Comparison of ENCODE assay signal across 8 mouse cellular contexts in genomic region chr5:136970703-136971102, GRCm38 (mm10). TPM values are rescaled to one million over a fixed set of nuclear protein-coding genes. Genes with fewer than 3 reads are reported as not detected.
DNase-seq lines count a peak whose midpoint lies in the region; ATAC-seq lines count a peak whose summit lies in the region.

No protein-coding gene starts in this region.

- H3K27ac ChIP-seq in intestine, embryonic 15.5 days = no peak overlapping the region
- no peak overlapping the region for H3K27ac ChIP-seq in lung, embryonic 16.5 days (ENCODE audit: low read length)

- ATAC-seq in cerebellum, adult (ENCODE audit: insufficient number of reproducible peaks, low FRiP score, low TSS enrichment) = no peak
- peak; percentile 72 for ATAC-seq in intestine, embryonic 15.5 days
- peak; percentile 34; the same call in 1 of the 2 replicates for ATAC-seq in lung, embryonic 16.5 days (ENCODE audit: low read depth)

- no peaks in the 10 kb centered on the region for H3K9me3 ChIP-seq in intestine, embryonic 15.5 days
- H3K9me3 ChIP-seq in lung, embryonic 16.5 days (ENCODE audit: control insufficient read depth, low read length) = no peaks in the 10 kb centered on the region

- peaks cover 25% of the 10 kb centered on the region for H3K4me1 ChIP-seq in intestine, embryonic 15.5 days (replicated peaks)
- H3K4me1 ChIP-seq in lung, embryonic 16.5 days (replicated peaks; ENCODE audit: control insufficient read depth, insufficient read depth, low read length) = peaks cover 15% of the 10 kb centered on the region

- 0 out of 2 replicates have a peak, but pooled peaks cover 4% of the 10 kb centered on the region for H3K36me3 ChIP-seq in intestine, embryonic 15.5 days
- peaks cover 4% of the 10 kb centered on the region for H3K36me3 ChIP-seq in lung, embryonic 16.5 days (ENCODE audit: control insufficient read depth, insufficient read depth, low read length)

- DNase-seq in cerebellum, postnatal 14 days = peak; percentile 37 to 69
- DNase-seq in right cerebral cortex, postnatal 14 days = peak; percentile 51
- no peak for DNase-seq in right cerebral cortex, postnatal 25 days
- peak; percentile 68 for DNase-seq in embryo, embryonic 10.5 days (ENCODE audit: low spot score)
- DNase-seq in spleen, postnatal 14 days (ENCODE audit: low spot score in 2 of 2) = peak; percentile 52 to 77

- no peak overlapping the region for H3K4me2 ChIP-seq in intestine, embryonic 15.5 days (replicated peaks)
- H3K4me2 ChIP-seq in lung, embryonic 16.5 days (ENCODE audit: low read depth, low read length) = no peak overlapping the region

- H3K4me3 ChIP-seq in intestine, embryonic 15.5 days (replicated peaks) = no peak overlapping the region
- H3K4me3 ChIP-seq in lung, embryonic 16.5 days (ENCODE audit: low read length) = no peak overlapping the region

- no peaks in the 10 kb centered on the region for H3K27me3 ChIP-seq in intestine, embryonic 15.5 days (replicated peaks)
- H3K27me3 ChIP-seq in lung, embryonic 16.5 days (ENCODE audit: control insufficient read depth, insufficient read depth, low read depth, low read length) = no peaks in the 10 kb centered on the region

- no peak overlapping the region for H3K9ac ChIP-seq in intestine, embryonic 15.5 days
- H3K9ac ChIP-seq in lung, embryonic 16.5 days (ENCODE audit: low read length) = no peak overlapping the region

- WGBS in intestine, embryonic 15.5 days = 47% methylated on average over 1 of the region's 1 CpGs
- WGBS in lung, embryonic 16.5 days = 56% methylated on average over 1 of the region's 1 CpGs

RNA-seq across cellular contexts. Expression of gene Cldn15, which starts 4.3 kb away (rescaled TPM):
- polyA plus RNA-seq in intestine, embryonic 15.5 days (2015; fragmentation: Nextera tagmentation; extraction: Ambion mirVana) = 18.4 and 24.9 TPM in 2 replicates
- polyA plus RNA-seq in lung, embryonic 16.5 days (2015; fragmentation: Nextera tagmentation; extraction: Ambion mirVana) = 5.1 and 6.2 TPM in 2 replicates

RNA-seq across cellular contexts. Expression of gene Plod3, which starts 16.1 kb away (rescaled TPM):
- 41.1 and 42.8 TPM in 2 replicates for polyA plus RNA-seq in intestine, embryonic 15.5 days (2015; fragmentation: Nextera tagmentation; extraction: Ambion mirVana)
- 56.1 and 63.0 TPM in 2 replicates for polyA plus RNA-seq in lung, embryonic 16.5 days (2015; fragmentation: Nextera tagmentation; extraction: Ambion mirVana)

RNA-seq across cellular contexts. Expression of gene Znhit1, which starts 17.1 kb away (rescaled TPM):
- 99.9 and 111 TPM in 2 replicates for polyA plus RNA-seq in intestine, embryonic 15.5 days (2015; fragmentation: Nextera tagmentation; extraction: Ambion mirVana)
- polyA plus RNA-seq in lung, embryonic 16.5 days (2015; fragmentation: Nextera tagmentation; extraction: Ambion mirVana) = 113 and 115 TPM in 2 replicates

RNA-seq across cellular contexts. Expression of gene Fis1, which starts 17.6 kb away (rescaled TPM):
- 258 and 259 TPM in 2 replicates for polyA plus RNA-seq in intestine, embryonic 15.5 days (2015; fragmentation: Nextera tagmentation; extraction: Ambion mirVana)
- polyA plus RNA-seq in lung, embryonic 16.5 days (2015; fragmentation: Nextera tagmentation; extraction: Ambion mirVana) = 286 and 300 TPM in 2 replicates

RNA-seq across cellular contexts. Expression of gene Vgf, which starts 55.5 kb away (rescaled TPM):
- 0.66 and 0.85 TPM in 2 replicates for polyA plus RNA-seq in intestine, embryonic 15.5 days (2015; fragmentation: Nextera tagmentation; extraction: Ambion mirVana)
- 0.13 TPM in 1 of 2 replicates, not detected in the other for polyA plus RNA-seq in lung, embryonic 16.5 days (2015; fragmentation: Nextera tagmentation; extraction: Ambion mirVana)
